Mouse (Mus musculus) limb, embryonic 14.5 days (tissue): Measurements from ENCODE around the gene Ergic3. TPM values are rescaled to one million over a fixed set of nuclear protein-coding genes. Genes with fewer than 3 reads are reported as not detected.

Experiments
- ATAC-seq: fragments of 200-750 bp; cut with Nextera tagmentation; 2 replicates; pipeline ENCODE4 v1.8.0; 2017; ENCODE audit warnings: low read depth, moderate number of reproducible peaks, moderate TSS enrichment; ENCODE audit not compliant: low FRiP score
- DNase-seq: peaks from one replicate; pipeline ENCODE4 v3.0.0-alpha.2; 2015; ENCODE audit warnings: low spot score
- H3K27ac ChIP-seq: fragments of 300-500 bp; sonication (generic); replicated peaks from 2 replicates; pipeline ENCODE4 v1.5.1; 2014; ENCODE audit warnings: low read depth, mild to moderate bottlenecking, low read length, moderate library complexity, mixed read lengths
- H3K27me3 ChIP-seq: fragments of 300-500 bp; sonication (generic); 2 replicates; pipeline ENCODE4 v1.6.1; 2014; ENCODE audit warnings: low read length, mixed read lengths; ENCODE audit not compliant: control insufficient read depth, insufficient read depth
- H3K36me3 ChIP-seq: fragments of 300-500 bp; sonication (generic); 2 replicates; pipeline ENCODE4 v1.6.1; 2014; ENCODE audit warnings: mild to moderate bottlenecking, low read length, moderate library complexity, mixed read lengths; ENCODE audit not compliant: control insufficient read depth, insufficient read depth
- H3K4me1 ChIP-seq: fragments of 300-500 bp; sonication (generic); 2 replicates; pipeline ENCODE4 v1.6.1; 2014; ENCODE audit warnings: antibody characterized with exemption, low read length, mixed read lengths; ENCODE audit not compliant: control insufficient read depth, insufficient read depth
- H3K4me2 ChIP-seq: fragments of 300-500 bp; sonication (generic); replicated peaks from 2 replicates; pipeline ENCODE4 v1.6.1; 2014; ENCODE audit warnings: low read depth, mild to moderate bottlenecking, low read length, moderate library complexity; ENCODE audit not compliant: severe bottlenecking
- H3K4me3 ChIP-seq: fragments of 300-500 bp; sonication (generic); replicated peaks from 2 replicates; pipeline ENCODE4 v1.5.1; 2014; ENCODE audit warnings: low read length
- H3K9ac ChIP-seq: fragments of 300-500 bp; sonication (generic); 2 replicates; pipeline ENCODE4 v1.6.1; 2014; ENCODE audit warnings: mild to moderate bottlenecking, low read depth, low read length, moderate library complexity; ENCODE audit not compliant: severe bottlenecking
- H3K9me3 ChIP-seq: fragments of 300-500 bp; sonication (generic); 2 replicates; pipeline ENCODE4 v1.6.1; 2016; ENCODE audit warnings: low read length; ENCODE audit not compliant: control insufficient read depth
- POLR2A ChIP-seq: fragments of 200-500 bp; IDR thresholded peaks from 2 replicates; pipeline ENCODE4 v1.8.0; 2012; ENCODE audit warnings: inconsistent platforms, mild to moderate bottlenecking, moderate library complexity, borderline replicate concordance; ENCODE audit not compliant: insufficient read depth, insufficient read length; ENCODE audit errors: extremely low read depth
- WGBS: fragments of 180-500 bp; shearing (Covaris S2); extraction: QIAGEN DNeasy Blood & Tissue Kit; methylation state at CpG from one replicate; pipeline ENCODE4 v1.1.7; 2014; 5-methylcytosine and 5-hydroxymethylcytosine counted together
- polyA plus RNA-seq, 2 experiments: library from polyadenylated mRNA; depleted of rRNA in 1 of 2; stranded (reverse) in 1 of 2; unstranded in 1 of 2; fragments of >200 nt; fragmentation: Nextera tagmentation in 1 of 2; extraction: Ambion mirVana in 1 of 2; gene quantifications; 2 replicates each; pipeline versions ENCODE4 v1.2.1 to v1.2.3; 2012 to 2014

Ergic3 gene
- polyA plus RNA-seq, 2 experiments = 261 to 264 TPM

DNA sequence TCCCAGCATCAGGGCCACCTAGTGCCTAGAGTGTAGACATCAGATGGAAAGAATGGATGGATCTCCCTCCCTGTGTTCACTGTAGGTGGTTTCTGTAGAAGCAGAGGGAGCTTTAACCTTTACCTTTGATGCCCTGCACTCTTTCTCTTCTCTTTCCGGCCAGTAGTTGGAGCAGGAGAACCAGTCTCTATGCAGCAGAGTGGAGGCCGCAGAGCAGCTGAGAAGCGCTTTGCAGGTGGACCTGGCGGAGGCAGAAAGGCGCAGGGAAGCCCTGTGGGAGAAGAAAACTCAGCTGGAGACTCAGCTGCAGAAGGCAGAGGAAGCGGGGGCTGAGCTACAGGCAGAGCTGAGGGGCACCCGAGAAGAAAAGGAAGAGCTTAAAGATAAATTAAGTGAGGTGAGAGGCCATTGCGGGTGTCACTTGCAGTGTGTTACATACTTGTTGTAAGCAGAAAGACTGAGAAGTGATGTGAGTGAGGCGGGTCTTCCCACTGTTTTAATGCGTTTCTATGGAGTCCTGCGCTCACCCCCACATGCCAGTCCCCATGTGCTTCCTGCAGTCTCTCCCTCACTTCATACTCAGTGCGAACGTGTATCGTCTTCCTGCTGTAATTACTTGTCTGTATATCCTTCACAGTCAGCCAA is 33.6 kb upstream of the Ergic3 start:
- H3K4me1 ChIP-seq = no peaks in the 10 kb centered on the region
- H3K36me3 ChIP-seq = peaks cover 90% of the 10 kb centered on the region
- no peak overlapping the region for H3K4me3 ChIP-seq
- DNase-seq (no peak), ATAC-seq (no peak)
- no peaks in the 10 kb centered on the region for H3K9me3 ChIP-seq
- no peaks in the 10 kb centered on the region for H3K27me3 ChIP-seq
- H3K9ac ChIP-seq = no peak overlapping the region
- WGBS = 83% methylated on average over 14 of the region's 14 CpGs
- H3K27ac ChIP-seq = no peak overlapping the region
- TF ChIP-seq POLR2A = no peak
- no peak overlapping the region for H3K4me2 ChIP-seq

GRCm38 (mm10) chr2:155979328-155979991 is 28.4 kb upstream of the Ergic3 start:
- Histone ChIP-seq H3K4me3 (no peak overlapping the region), H3K9me3 (no peaks in the 10 kb centered on the region), H3K9ac (no peak overlapping the region), H3K27ac (no peak overlapping the region), H3K4me1 (no peaks in the 10 kb centered on the region), H3K36me3 (peaks cover 91% of the 10 kb centered on the region), H3K4me2 (no peak overlapping the region), H3K27me3 (no peaks in the 10 kb centered on the region)
- no peak for TF ChIP-seq POLR2A
- WGBS = 75% methylated on average over 5 of the region's 5 CpGs
- DNase-seq (no peak), ATAC-seq (no peak)

- H3K27me3 ChIP-seq = no peaks in the 10 kb centered on the region
- no peak overlapping the region for H3K4me3 ChIP-seq
- H3K9ac ChIP-seq = no peak overlapping the region
- DNase-seq (no peak), ATAC-seq (no peak)
- peaks cover 98% of the 10 kb centered on the region for H3K36me3 ChIP-seq
- H3K27ac ChIP-seq = no peak overlapping the region
- no peak for TF ChIP-seq POLR2A
- no peaks in the 10 kb centered on the region for H3K4me1 ChIP-seq
- H3K9me3 ChIP-seq = no peaks in the 10 kb centered on the region
- no peak overlapping the region for H3K4me2 ChIP-seq
- WGBS = 83% methylated on average over 7 of the region's 7 CpGs
These were observed 22.1 kb upstream of the Ergic3 start for GRCm38 (mm10) chr2:155985776-155986175.

- Histone ChIP-seq H3K4me3 (no peak overlapping the region), H3K36me3 (peaks cover 98% of the 10 kb centered on the region), H3K4me2 (no peak overlapping the region), H3K4me1 (no peaks in the 10 kb centered on the region), H3K9me3 (no peaks in the 10 kb centered on the region), H3K27me3 (no peaks in the 10 kb centered on the region), H3K9ac (no peak overlapping the region), H3K27ac (no peak overlapping the region)
- TF ChIP-seq POLR2A = no peak
- ATAC-seq (no peak), DNase-seq (no peak)
- 95% methylated on average over 6 of the region's 6 CpGs for WGBS
These were observed 20.7 kb upstream of the Ergic3 start for GRCm38 (mm10) chr2:155987131-155987530.

DNA sequence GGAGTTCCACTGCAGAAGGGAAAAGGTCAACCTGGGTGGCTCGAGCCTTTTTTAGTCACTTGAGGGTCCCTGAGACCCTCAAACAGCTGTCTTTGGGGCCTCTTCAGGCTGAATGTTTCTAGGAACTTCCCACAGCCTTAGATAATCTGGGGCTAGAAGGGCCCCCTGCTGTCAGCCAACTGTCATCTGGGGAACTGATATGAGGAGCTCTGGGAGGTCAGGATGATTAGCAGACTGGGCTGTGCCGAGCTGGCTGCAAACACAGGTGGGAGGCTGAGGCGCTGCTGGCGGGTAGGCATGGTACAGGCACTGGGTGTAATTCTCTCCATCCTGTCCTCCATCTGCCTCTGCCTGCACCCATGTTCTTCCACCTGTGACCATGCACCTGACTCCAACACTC is 18.8 kb upstream of the Ergic3 start:
- H3K4me3 ChIP-seq = no peak overlapping the region
- no peaks in the 10 kb centered on the region for H3K9me3 ChIP-seq
- WGBS = 87% methylated on average over 4 of the region's 4 CpGs
- no peaks in the 10 kb centered on the region for H3K4me1 ChIP-seq
- no peaks in the 10 kb centered on the region for H3K27me3 ChIP-seq
- H3K9ac ChIP-seq = no peak overlapping the region
- H3K27ac ChIP-seq = no peak overlapping the region
- H3K4me2 ChIP-seq = no peak overlapping the region
- no peak for TF ChIP-seq POLR2A
- DNase-seq (no peak), ATAC-seq (no peak)
- H3K36me3 ChIP-seq = peaks cover 99% of the 10 kb centered on the region
